In genomic region chr1:151263830-151264229, GRCm38 (mm10) we compare ENCODE assay signal across 24 mouse cellular contexts. TPM values are rescaled to one million over a fixed set of nuclear protein-coding genes. Genes with fewer than 3 reads are reported as not detected.
"Had no signal": no experiment of that assay in that cellular context is flagged by ENCODE, and none has a peak within 500 bp of the region (broad histone marks: within the 10 kb centered on the region; RNA-seq: fewer than 3 reads in every experiment).

No protein-coding gene starts in this region.

- H3K4me2 ChIP-seq: neural tube, embryonic 13.5 days; neural tube, embryonic 15.5 days; stomach, embryonic 15.5 days had no signal

- H3K4me1 ChIP-seq: neural tube, embryonic 13.5 days; neural tube, embryonic 15.5 days; stomach, embryonic 15.5 days had no signal

- H3K27ac ChIP-seq: neural tube, embryonic 13.5 days; neural tube, embryonic 15.5 days; stomach, embryonic 15.5 days; stomach, postnatal 0 days had no signal

- H3K9ac ChIP-seq: neural tube, embryonic 13.5 days; neural tube, embryonic 15.5 days; stomach, embryonic 15.5 days had no signal

- H3K4me3 ChIP-seq: neural tube, embryonic 13.5 days; neural tube, embryonic 15.5 days; stomach, embryonic 15.5 days had no signal

- H3K27me3 ChIP-seq: neural tube, embryonic 13.5 days; neural tube, embryonic 15.5 days; stomach, embryonic 15.5 days had no signal

- H3K36me3 ChIP-seq: neural tube, embryonic 13.5 days; neural tube, embryonic 15.5 days; stomach, embryonic 15.5 days had no signal

- H3K9me3 ChIP-seq: neural tube, embryonic 13.5 days; neural tube, embryonic 15.5 days; stomach, embryonic 15.5 days had no signal

- DNase-seq: retina, postnatal 1 day; right cerebral cortex, adult 18-20 months; right cerebral cortex, postnatal 14 days; right cerebral cortex, postnatal 25 days; right cerebral cortex, postnatal 4 days; spleen, adult 18-20 months; thymus, adult 18-20 months; thymus, adult 2 months; thymus, postnatal 14 days; thymus, postnatal 25 days; thymus, postnatal 36 days; thymus, postnatal 4 days had no signal

RNA-seq across cellular contexts. Expression of gene Gm47996, which starts 53.9 kb away (rescaled TPM):
- total RNA-seq: neutrophil, adult 5-6 weeks had no signal
- polyA plus RNA-seq: neural tube, embryonic 13.5 days; neural tube, embryonic 14.5 days; neural tube, embryonic 15.5 days; stomach, embryonic 14.5 days; stomach, embryonic 15.5 days; stomach, embryonic 16.5 days; stomach, postnatal 0 days; thymus, adult 2 months; thymus, postnatal 0 days; urinary bladder, adult 2 months had no signal

RNA-seq across cellular contexts. Expression of gene 3110040M04Rik, which starts 59.9 kb away (rescaled TPM):
- total RNA-seq: neutrophil, adult 5-6 weeks had no signal
- polyA plus RNA-seq: neural tube, embryonic 13.5 days; neural tube, embryonic 14.5 days; neural tube, embryonic 15.5 days; spleen, adult 2 months; stomach, embryonic 14.5 days; stomach, postnatal 0 days; testis, adult 2 months; thymus, adult 2 months; thymus, postnatal 0 days; urinary bladder, adult 2 months had no signal
